Comparison of ENCODE assay signal across 8 mouse cellular contexts in the genomic region with DNA sequence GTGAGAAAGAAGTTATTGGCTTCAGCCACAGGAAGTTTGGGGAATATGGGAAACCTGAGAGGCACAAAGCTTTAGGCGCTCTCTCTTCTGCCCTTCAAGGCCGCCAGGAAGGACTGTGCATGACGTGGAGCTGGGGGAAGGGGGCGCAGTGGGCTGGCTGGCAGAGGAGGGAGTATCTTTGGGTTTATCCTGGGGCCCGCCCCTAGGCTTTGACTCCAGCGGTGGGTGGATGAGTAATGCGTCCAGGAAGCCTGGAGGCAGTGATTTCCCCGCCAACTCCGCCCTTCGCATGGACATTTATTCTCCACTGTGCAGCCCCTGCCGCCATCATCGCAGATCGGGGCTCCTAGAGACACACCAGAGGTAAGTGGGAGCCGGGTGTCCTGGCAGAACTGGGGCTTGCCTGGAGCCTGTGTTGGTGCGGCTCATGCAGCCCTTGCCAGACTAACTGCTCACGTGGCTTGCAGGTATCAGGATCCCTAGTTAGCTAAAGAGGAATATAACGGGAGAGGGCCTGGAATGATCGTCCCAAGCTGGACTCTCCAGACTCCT. TPM values are rescaled to one million over a fixed set of nuclear protein-coding genes. Genes with fewer than 3 reads are reported as not detected.
DNase-seq lines count a peak whose midpoint lies in the region; ATAC-seq and TF ChIP-seq lines count a peak whose summit lies in the region.

A gene (plus strand): TSS at position 205 of the 552 bp plus-strand sequence.

- 10% methylated on average over 17 of the region's 18 CpGs for WGBS in heart, embryonic 13.5 days
- WGBS in limb, embryonic 14.5 days = 18% methylated on average over 17 of the region's 18 CpGs
- 22% methylated on average over 18 of the region's 18 CpGs for WGBS in midbrain, embryonic 16.5 days

- 0 out of 2 replicates have a peak within 1 kb of the TSS, but pooled peaks have one; percentile 15 for H3K27ac ChIP-seq in heart, embryonic 13.5 days (replicated peaks)
- H3K27ac ChIP-seq in limb, embryonic 14.5 days (replicated peaks; ENCODE audit: low read depth, low read length) = no peak within 1 kb of the TSS
- no peak within 1 kb of the TSS for H3K27ac ChIP-seq in midbrain, embryonic 16.5 days (ENCODE audit: low read length)

- peak within 1 kb of the TSS; percentile 54 for H3K4me3 ChIP-seq in heart, embryonic 13.5 days
- peak within 1 kb of the TSS; percentile 33 for H3K4me3 ChIP-seq in limb, embryonic 14.5 days (replicated peaks; ENCODE audit: low read length)
- no peak within 1 kb of the TSS for H3K4me3 ChIP-seq in midbrain, embryonic 16.5 days (ENCODE audit: low read depth, low read length)

- H3K4me1 ChIP-seq in heart, embryonic 13.5 days = no peaks in the 10 kb centered on the region
- H3K4me1 ChIP-seq in limb, embryonic 14.5 days (ENCODE audit: control insufficient read depth, insufficient read depth, low read length) = no peaks in the 10 kb centered on the region
- H3K4me1 ChIP-seq in midbrain, embryonic 16.5 days (ENCODE audit: control insufficient read depth, insufficient read depth, low read length) = no peaks in the 10 kb centered on the region

- intact Hi-C loops in left cerebral cortex, postnatal 4 days (cut with DNase I) = no loop called here

- no peaks in the 10 kb centered on the region for H3K36me3 ChIP-seq in heart, embryonic 13.5 days
- H3K36me3 ChIP-seq in limb, embryonic 14.5 days (ENCODE audit: control insufficient read depth, insufficient read depth, low read length) = no peaks in the 10 kb centered on the region
- no peaks in the 10 kb centered on the region for H3K36me3 ChIP-seq in midbrain, embryonic 16.5 days (ENCODE audit: control insufficient read depth, insufficient read depth, low read length)

- no peaks in the 10 kb centered on the region for H3K27me3 ChIP-seq in heart, embryonic 13.5 days (replicated peaks)
- no peaks in the 10 kb centered on the region for H3K27me3 ChIP-seq in limb, embryonic 14.5 days (ENCODE audit: control insufficient read depth, insufficient read depth, low read length)
- no peaks in the 10 kb centered on the region for H3K27me3 ChIP-seq in midbrain, embryonic 16.5 days (ENCODE audit: control insufficient read depth, insufficient read depth, low read depth, low read length)

- peak; percentile 31 for DNase-seq in left cerebral cortex, postnatal 4 days
- no peak for DNase-seq in left cerebral cortex, adult 9 months (ENCODE audit: low spot score in 2 of 2)
- DNase-seq in embryo, embryonic 9.5 days (ENCODE audit: extremely low spot score) = peak; percentile 56
- peak; percentile 63 for DNase-seq in limb, embryonic 14.5 days (ENCODE audit: low spot score)
- no peak for DNase-seq in spleen, adult 12 weeks (ENCODE audit: low spot score)
- no peak for DNase-seq in right cerebral cortex, postnatal 4 days

- no peak for TF ChIP-seq POLR2A in limb, embryonic 14.5 days (IDR thresholded peaks at IDR 0.05; ENCODE audit: borderline replicate concordance, extremely low read depth, insufficient read depth, insufficient read length)

- H3K4me2 ChIP-seq in heart, embryonic 13.5 days = peak within 1 kb of the TSS; percentile 69
- peak within 1 kb of the TSS; percentile 45 for H3K4me2 ChIP-seq in limb, embryonic 14.5 days (replicated peaks; ENCODE audit: low read depth, low read length, severe bottlenecking)
- no peak within 1 kb of the TSS for H3K4me2 ChIP-seq in midbrain, embryonic 16.5 days (ENCODE audit: low read length)

- H3K9ac ChIP-seq in heart, embryonic 13.5 days = peak within 1 kb of the TSS; percentile 73
- H3K9ac ChIP-seq in limb, embryonic 14.5 days (ENCODE audit: low read depth, low read length, severe bottlenecking) = peak within 1 kb of the TSS; percentile 47
- H3K9ac ChIP-seq in midbrain, embryonic 16.5 days (ENCODE audit: low read depth, low read length) = no peak within 1 kb of the TSS

- ATAC-seq in heart, embryonic 13.5 days (ENCODE audit: extremely low read depth, insufficient number of reproducible peaks, low FRiP score, low TSS enrichment) = peak; percentile 73; the same call in 1 of the 2 replicates
- peak; percentile 87 for ATAC-seq in limb, embryonic 14.5 days (ENCODE audit: low FRiP score, low read depth)
- peak; percentile 27; the same call in 1 of the 2 replicates for ATAC-seq in midbrain, embryonic 16.5 days

- H3K9me3 ChIP-seq in heart, embryonic 13.5 days = no peaks in the 10 kb centered on the region
- no peaks in the 10 kb centered on the region for H3K9me3 ChIP-seq in limb, embryonic 14.5 days (ENCODE audit: control insufficient read depth, low read length)
- H3K9me3 ChIP-seq in midbrain, embryonic 16.5 days (replicated peaks; ENCODE audit: control insufficient read depth, low read length, poor library complexity, severe bottlenecking) = 0 out of 2 replicates have a peak, but pooled peaks cover 3% of the 10 kb centered on the region

RNA-seq across cellular contexts. Expression of the gene that starts here (rescaled TPM):
- total RNA-seq in left cerebral cortex, postnatal 4 days (2021) = 1 to 10 TPM; 2.2 to 2.4 TPM
- 32.4 and 35.9 TPM in 2 replicates for polyA plus RNA-seq in heart, embryonic 13.5 days (2015; fragmentation: Nextera tagmentation; extraction: Ambion mirVana)
- 37.2 and 40.5 TPM in 2 replicates for polyA plus RNA-seq in limb, embryonic 14.5 days (2012; rRNA removed)
- polyA plus RNA-seq in limb, embryonic 14.5 days (2014; fragmentation: Nextera tagmentation; extraction: Ambion mirVana) = 38.1 and 39.1 TPM in 2 replicates
- polyA plus RNA-seq in midbrain, embryonic 16.5 days (2015; fragmentation: Nextera tagmentation; extraction: Ambion mirVana) = 2.0 and 2.2 TPM in 2 replicates

Comparison
In these comparisons a context has a peak if more than half of its experiments do, and no peak if none do; other contexts are left out.
1. RNA of the gene that starts here (polyA plus RNA-seq): 37.2 to 40.5 TPM in limb, embryonic 14.5 days and 32.4 to 35.9 TPM in heart, embryonic 13.5 days; 2.0 to 2.2 TPM in midbrain, embryonic 16.5 days; every median in the first group is over 10 times any median in the second.
2. DNase-seq: peak in left cerebral cortex, postnatal 4 days (single experiment), embryo, embryonic 9.5 days (single experiment) and limb, embryonic 14.5 days (single experiment); none in left cerebral cortex, adult 9 months (0 of 2), spleen, adult 12 weeks (single experiment) and right cerebral cortex, postnatal 4 days (single experiment).
3. ATAC-seq: peak in every context shown above with its lines; median percentile 87 in limb, embryonic 14.5 days; 73 in heart, embryonic 13.5 days; 27 in midbrain, embryonic 16.5 days.